Mouse (Mus musculus) limb, embryonic 10.5 days (tissue): ENCODE data around the gene Tmed10. TPM values are rescaled to one million over a fixed set of nuclear protein-coding genes. Genes with fewer than 3 reads are reported as not detected.
A peak's percentile ranks its signal among the peaks of the same experiment; 100 is the strongest.

Source experiments
- DNase-seq: peaks from one replicate; pipeline ENCODE4 v3.0.0-alpha.2; 2017; ENCODE audit warnings: low spot score
- H3K27ac ChIP-seq: fragments of 300-500 bp; sonication (generic); 2 replicates; pipeline ENCODE4 v1.5.1; 2016; ENCODE audit warnings: mild to moderate bottlenecking
- H3K27me3 ChIP-seq: fragments of 300-500 bp; sonication (generic); 2 replicates; pipeline ENCODE4 v1.6.1; 2016; ENCODE audit warnings: low read depth, mild to moderate bottlenecking; ENCODE audit not compliant: poor library complexity, severe bottlenecking
- H3K36me3 ChIP-seq: fragments of 300-500 bp; sonication (generic); 2 replicates; pipeline ENCODE4 v1.6.1; 2016; ENCODE audit warnings: mild to moderate bottlenecking, moderate library complexity
- H3K4me1 ChIP-seq: fragments of 300-500 bp; sonication (generic); 2 replicates; pipeline ENCODE4 v1.6.1; 2016
- H3K4me3 ChIP-seq: fragments of 300-500 bp; sonication (generic); 2 replicates; pipeline ENCODE4 v1.5.1; 2016; ENCODE audit warnings: mild to moderate bottlenecking, moderate library complexity
- H3K9me3 ChIP-seq: fragments of 300-500 bp; sonication (generic); replicated peaks from 2 replicates; pipeline ENCODE4 v1.6.1; 2016; ENCODE audit warnings: mild to moderate bottlenecking
- WGBS: fragments of 180-500 bp; shearing (Covaris S2); methylation state at CpG from one replicate; pipeline ENCODE4 v1.1.7; 2016; 5-methylcytosine and 5-hydroxymethylcytosine counted together
- polyA plus RNA-seq: library from polyadenylated mRNA; unstranded; fragments of >200 nt; fragmentation: Nextera tagmentation; extraction: Ambion mirVana; gene quantifications from 2 replicates; pipeline ENCODE4 v1.2.1, GENCODE M21; 2016

Gene Tmed10
- polyA plus RNA-seq, 1 experiment from 2014 or later, result 264 TPM

GRCm38 (mm10) chr12:85389204-85390185 is 14.8 kb upstream of the Tmed10 start:
- no peak overlapping the region for H3K4me3 ChIP-seq
- no peaks in the 10 kb centered on the region for H3K9me3 ChIP-seq
- no peaks in the 10 kb centered on the region for H3K36me3 ChIP-seq
- no peaks in the 10 kb centered on the region for H3K27me3 ChIP-seq
- no peak for DNase-seq
- WGBS, result 79% methylated on average over 15 of the region's 15 CpGs
- peaks cover 12% of the 10 kb centered on the region for H3K4me1 ChIP-seq
- no peak overlapping the region for H3K27ac ChIP-seq

- WGBS, result 53% methylated on average over 5 of the region's 5 CpGs
- H3K4me3 ChIP-seq, result no peak overlapping the region
- H3K36me3 ChIP-seq, result no peaks in the 10 kb centered on the region
- H3K27me3 ChIP-seq, result no peaks in the 10 kb centered on the region
- H3K9me3 ChIP-seq, result no peaks in the 10 kb centered on the region
- no peak overlapping the region for H3K27ac ChIP-seq
- 0 out of 2 replicates have a peak, but pooled peaks cover 3% of the 10 kb centered on the region for H3K4me1 ChIP-seq
- DNase-seq, result no peak
Observed at GRCm38 (mm10) chr12:85385995-85386375, 11.3 kb upstream of the Tmed10 start.

- DNase-seq, result no peak
- H3K4me1 ChIP-seq, result 0 out of 2 replicates have a peak, but pooled peaks cover 3% of the 10 kb centered on the region
- H3K36me3 ChIP-seq, result no peaks in the 10 kb centered on the region
- H3K27ac ChIP-seq, result no peak overlapping the region
- H3K9me3 ChIP-seq, result no peaks in the 10 kb centered on the region
- 83% methylated on average over 10 of the region's 10 CpGs for WGBS
- H3K27me3 ChIP-seq, result no peaks in the 10 kb centered on the region
- H3K4me3 ChIP-seq, result no peak overlapping the region
Observed at GRCm38 (mm10) chr12:85385329-85385994, 10.8 kb upstream of the Tmed10 start.

GRCm38 (mm10) chr12:85382761-85383680 is 8.4 kb upstream of the Tmed10 start:
- DNase-seq, result no peak
- H3K4me1 ChIP-seq, result 0 out of 2 replicates have a peak, but pooled peaks cover 3% of the 10 kb centered on the region
- no peak overlapping the region for H3K4me3 ChIP-seq
- no peaks in the 10 kb centered on the region for H3K9me3 ChIP-seq
- H3K36me3 ChIP-seq, result no peaks in the 10 kb centered on the region
- no peak overlapping the region for H3K27ac ChIP-seq
- no peaks in the 10 kb centered on the region for H3K27me3 ChIP-seq
- 80% methylated on average over 14 of the region's 14 CpGs for WGBS

- no peak for DNase-seq
- Histone ChIP-seq H3K27ac (no peak overlapping the region), H3K36me3 (no peaks in the 10 kb centered on the region), H3K4me1 (0 out of 2 replicates have a peak, but pooled peaks cover 3% of the 10 kb centered on the region), H3K4me3 (no peak overlapping the region), H3K27me3 (no peaks in the 10 kb centered on the region), H3K9me3 (no peaks in the 10 kb centered on the region)
- 94% methylated on average over 6 of the region's 6 CpGs for WGBS
Observed at GRCm38 (mm10) chr12:85381570-85381969, 6.9 kb upstream of the Tmed10 start.

- no peak overlapping the region for H3K27ac ChIP-seq
- no peaks in the 10 kb centered on the region for H3K9me3 ChIP-seq
- DNase-seq, result no peak
- H3K36me3 ChIP-seq, result no peaks in the 10 kb centered on the region
- H3K4me3 ChIP-seq, result no peak overlapping the region
- 0 out of 2 replicates have a peak, but pooled peaks cover 3% of the 10 kb centered on the region for H3K4me1 ChIP-seq
- 76% methylated on average over 7 of the region's 7 CpGs for WGBS
- no peaks in the 10 kb centered on the region for H3K27me3 ChIP-seq
Observed at GRCm38 (mm10) chr12:85380942-85381341, 6.3 kb upstream of the Tmed10 start.

GRCm38 (mm10) chr12:85380308-85380707 is 5.7 kb upstream of the Tmed10 start:
- no peaks in the 10 kb centered on the region for H3K9me3 ChIP-seq
- 74% methylated on average over 1 of the region's 1 CpGs for WGBS
- 0 out of 2 replicates have a peak, but pooled peaks cover 4% of the 10 kb centered on the region for H3K4me1 ChIP-seq
- DNase-seq, result no peak
- H3K27me3 ChIP-seq, result no peaks in the 10 kb centered on the region
- no peak overlapping the region for H3K4me3 ChIP-seq
- no peaks in the 10 kb centered on the region for H3K36me3 ChIP-seq
- H3K27ac ChIP-seq, result no peak overlapping the region

- no peaks in the 10 kb centered on the region for H3K27me3 ChIP-seq
- no peaks in the 10 kb centered on the region for H3K9me3 ChIP-seq
- no peaks in the 10 kb centered on the region for H3K36me3 ChIP-seq
- DNase-seq, result no peak
- H3K27ac ChIP-seq, result no peak overlapping the region
- H3K4me1 ChIP-seq, result peaks cover 10% of the 10 kb centered on the region; the same call in 1 of the 2 replicates
- no peak overlapping the region for H3K4me3 ChIP-seq
- 90% methylated on average over 2 of the region's 2 CpGs for WGBS
Observed at GRCm38 (mm10) chr12:85378271-85378670, 3.6 kb upstream of the Tmed10 start.

GRCm38 (mm10) chr12:85373591-85374560 is 771 bp downstream of the Tmed10 start:
- H3K36me3 ChIP-seq, result 0 out of 2 replicates have a peak, but pooled peaks cover 3% of the 10 kb centered on the region
- H3K27me3 ChIP-seq, result no peaks in the 10 kb centered on the region
- H3K9me3 ChIP-seq, result no peaks in the 10 kb centered on the region
- H3K4me1 ChIP-seq, result peaks cover 25% of the 10 kb centered on the region
- H3K27ac ChIP-seq, result peak overlapping the region; percentile 96
- WGBS, result 2% methylated on average over 53 of the region's 53 CpGs
- peak overlapping the region; percentile 80 for H3K4me3 ChIP-seq
- DNase-seq, result peak; percentile 70

- H3K4me1 ChIP-seq, result peaks cover 25% of the 10 kb centered on the region
- H3K9me3 ChIP-seq, result no peaks in the 10 kb centered on the region
- H3K27ac ChIP-seq, result no peak overlapping the region
- WGBS, result 83% methylated on average over 8 of the region's 8 CpGs
- peaks cover 9% of the 10 kb centered on the region; the same call in 1 of the 2 replicates for H3K36me3 ChIP-seq
- DNase-seq, result no peak
- H3K27me3 ChIP-seq, result no peaks in the 10 kb centered on the region
- 0 out of 2 replicates have a peak overlapping the region, but pooled peaks have one; percentile 80 for H3K4me3 ChIP-seq
Observed at GRCm38 (mm10) chr12:85372068-85372665, 2.5 kb downstream of the Tmed10 start.

- H3K4me3 ChIP-seq, result no peak overlapping the region
- H3K4me1 ChIP-seq, result peaks cover 18% of the 10 kb centered on the region
- H3K36me3 ChIP-seq, result peaks cover 26% of the 10 kb centered on the region
- WGBS, result 87% methylated on average over 6 of the region's 6 CpGs
- no peak overlapping the region for H3K27ac ChIP-seq
- no peaks in the 10 kb centered on the region for H3K27me3 ChIP-seq
- DNase-seq, result no peak
- no peaks in the 10 kb centered on the region for H3K9me3 ChIP-seq
Observed at GRCm38 (mm10) chr12:85368441-85369063, 6.1 kb downstream of the Tmed10 start.
